Mouse (Mus musculus) colon, adult 2 months (tissue): ENCODE measurements around the gene Hgd. TPM values are rescaled to one million over a fixed set of nuclear protein-coding genes. Genes with fewer than 3 reads are reported as not detected.

Source experiments
- polyA plus RNA-seq: library from polyadenylated mRNA; depleted of rRNA; stranded (reverse); fragments of >200 nt; gene quantifications from 2 replicates; pipeline ENCODE4 v1.2.3, GENCODE M21; 2012; rRNA removed

Gene Hgd
- 0.08 TPM in 1 of 2 replicates, not detected in the other for polyA plus RNA-seq

DNA sequence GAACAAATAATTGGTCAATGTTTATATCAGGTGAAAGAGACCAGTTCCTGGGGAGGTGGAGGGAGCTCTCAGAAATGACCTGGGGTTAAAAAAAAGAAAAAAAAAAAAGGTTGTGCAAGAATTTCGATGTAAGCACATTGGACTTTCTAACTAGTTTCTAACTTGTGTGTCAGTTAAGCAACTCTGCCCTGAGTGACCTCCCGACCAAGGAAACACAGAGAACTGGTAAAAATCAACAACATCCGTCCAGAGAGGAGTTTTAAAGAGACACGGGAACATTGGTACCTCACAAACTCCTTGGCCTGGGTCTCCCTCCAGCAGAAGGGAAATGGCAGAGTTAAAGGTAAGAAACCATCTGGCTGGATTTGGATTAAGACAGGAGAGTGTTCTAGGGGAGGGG, at the start of gene Hgd:
Gene Hgd (plus strand): TSS at position 160 of the 400 bp plus-strand sequence.

DNA sequence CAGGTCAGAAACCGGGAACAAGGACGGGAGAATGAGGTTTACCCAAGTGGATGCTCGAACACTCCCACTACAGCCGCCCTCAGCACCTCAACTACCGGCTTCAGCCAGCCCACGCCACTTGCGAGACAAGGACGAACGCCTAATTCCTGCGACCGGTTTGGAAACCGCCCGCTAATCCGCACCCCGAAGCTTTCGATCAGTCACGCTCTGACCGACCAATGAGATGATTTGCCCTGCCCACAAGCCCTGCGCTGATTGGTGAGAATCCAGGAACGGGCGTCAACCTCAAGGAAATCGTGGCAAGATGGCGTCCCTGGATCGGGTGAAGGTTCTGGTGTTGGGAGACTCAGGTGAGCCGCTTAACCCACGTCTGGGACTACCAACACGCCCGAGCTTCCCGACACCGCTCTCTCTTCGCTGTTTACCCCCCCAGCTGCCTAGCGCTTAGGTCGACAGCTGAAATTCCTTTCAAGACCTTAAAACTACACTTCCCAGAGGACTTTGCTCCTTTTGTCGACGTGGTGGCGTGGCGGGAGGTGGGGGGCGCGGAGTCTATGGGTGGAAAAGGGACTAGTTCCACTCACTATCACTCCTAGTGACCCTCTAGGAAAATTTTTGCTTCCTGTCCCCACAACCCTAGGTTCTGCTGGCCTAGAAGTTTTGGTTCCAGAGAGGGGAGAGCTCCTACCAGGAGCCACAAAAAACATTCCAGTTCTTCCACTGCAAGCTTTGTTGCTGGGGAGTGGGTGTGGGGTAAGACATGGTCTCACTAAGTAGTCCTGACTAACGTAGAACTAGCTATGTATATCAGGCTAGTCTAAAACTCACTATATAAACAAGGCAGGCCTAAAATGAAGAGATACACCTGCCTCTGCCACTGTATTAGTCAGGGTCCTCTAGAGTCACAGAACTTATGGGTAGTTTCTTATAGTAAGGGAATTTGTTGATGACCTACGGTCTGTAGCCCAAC, 40.1 kb upstream of the Hgd start, which contains the start of the genes Gtf2e1 and Rabl3:
Gene Gtf2e1 (minus strand): TSS at position 179 of the 970 bp plus-strand sequence.
Gene Rabl3 (plus strand): TSS at position 275 of the 970 bp plus-strand sequence.

DNA sequence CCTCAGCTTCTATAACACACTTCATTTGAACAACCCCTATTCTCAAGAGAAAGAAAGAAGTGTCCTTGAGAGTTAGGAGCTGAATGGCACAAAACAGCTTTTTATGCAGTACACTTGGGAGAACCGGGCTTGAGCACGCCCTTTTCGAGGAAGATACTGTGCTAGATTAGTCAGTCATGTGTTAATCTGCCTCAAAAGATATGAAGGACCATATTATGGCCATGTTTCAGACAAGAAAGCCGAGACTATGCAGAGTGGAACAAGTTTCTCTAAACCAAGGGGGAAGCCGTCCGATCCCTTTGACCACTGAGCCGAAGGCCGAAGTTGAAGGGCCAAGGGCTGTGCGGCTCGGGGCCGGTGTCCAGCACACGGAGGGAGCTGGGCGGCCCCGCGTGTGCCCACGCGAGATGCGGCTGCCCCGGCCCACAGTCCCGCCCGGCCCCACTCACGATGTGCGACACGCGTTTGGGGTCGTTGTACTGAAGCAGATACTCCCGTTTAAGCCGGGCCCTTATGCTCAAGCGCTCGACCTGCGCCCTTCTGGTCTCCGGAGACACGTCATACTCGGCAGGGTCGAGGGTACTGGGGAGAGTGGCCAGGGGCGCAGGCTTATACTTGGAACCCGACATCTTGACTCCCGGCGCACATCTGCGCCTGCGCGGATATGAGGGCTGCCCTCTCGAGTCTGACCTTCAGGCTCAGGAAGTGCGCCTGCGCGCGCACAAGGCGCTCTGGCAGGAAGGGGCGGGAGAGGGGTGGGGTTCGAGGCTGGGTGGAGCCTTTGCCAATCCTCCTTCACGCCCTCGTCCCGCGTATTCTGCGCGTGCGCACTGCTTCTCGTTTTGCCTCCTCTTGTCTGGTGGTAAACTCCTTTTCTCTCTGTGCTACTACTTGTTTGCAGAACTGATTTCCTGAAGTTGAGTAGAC, 74.0 kb downstream of the Hgd start, which contains the start of gene Ndufb4:
Gene Ndufb4 (minus strand): TSS at position 723 of the 927 bp plus-strand sequence.

Other genes with a start within 250 kb of the Hgd start
- 0.15 TPM in 1 of 2 replicates, not detected in the other for gene Stxbp5l, start 195.2 kb upstream of the Hgd start, polyA plus RNA-seq
- gene Gtf2e1, start 40.4 kb upstream of the Hgd start, polyA plus RNA-seq, result 2.5 and 2.9 TPM in 2 replicates
- gene Rabl3, start 40.3 kb upstream of the Hgd start, polyA plus RNA-seq, result 1.3 and 2.0 TPM in 2 replicates
- gene Ndufb4, start 74.3 kb downstream of the Hgd start, polyA plus RNA-seq, result 71.7 and 101 TPM in 2 replicates
- gene Fstl1, start 196.7 kb downstream of the Hgd start, polyA plus RNA-seq, result 28.4 and 29.4 TPM in 2 replicates